10 mouse cellular contexts compared by ENCODE assay signal in genomic region chr17:56305156-56305555, GRCm38 (mm10). TPM values are rescaled to one million over a fixed set of nuclear protein-coding genes. Genes with fewer than 3 reads are reported as not detected.
A peak's percentile ranks its signal among the peaks of the same experiment; 100 is the strongest.
DNase-seq lines count a peak whose midpoint lies in the region; ATAC-seq and TF ChIP-seq lines count a peak whose summit lies in the region.
"Had no signal": no experiment of that assay in that cellular context is flagged by ENCODE, and none has a peak within 500 bp of the region (broad histone marks: within the 10 kb centered on the region; RNA-seq: fewer than 3 reads in every experiment).

No protein-coding gene starts in this region.

- H3K4me2 ChIP-seq in lung, postnatal 0 days (replicated peaks; ENCODE audit: low read depth, low read length), result peak overlapping the region; percentile 99
- peak overlapping the region; percentile 100 for H3K4me2 ChIP-seq in embryonic facial prominence, embryonic 15.5 days (replicated peaks)
- peak overlapping the region; percentile 93 for H3K4me2 ChIP-seq in intestine, embryonic 16.5 days (ENCODE audit: low read depth, low read length)
- peak overlapping the region; percentile 75 for H3K4me2 ChIP-seq in neural tube, embryonic 14.5 days (ENCODE audit: low read depth, low read length)

- H3K27ac ChIP-seq in lung, postnatal 0 days (ENCODE audit: low read length), result no peak overlapping the region
- peak overlapping the region; percentile 51; the same call in 1 of the 2 replicates for H3K27ac ChIP-seq in embryonic facial prominence, embryonic 15.5 days (replicated peaks)
- H3K27ac ChIP-seq in intestine, embryonic 16.5 days (ENCODE audit: low read length), result peak overlapping the region; percentile 58
- H3K27ac ChIP-seq in neural tube, embryonic 14.5 days (ENCODE audit: low read depth, low read length), result no peak overlapping the region
- H3K27ac ChIP-seq: gastrocnemius, adult 2 months had no signal

- no peak overlapping the region for H3K4me3 ChIP-seq in lung, postnatal 0 days (ENCODE audit: low read depth, low read length)
- no peak overlapping the region for H3K4me3 ChIP-seq in lung, adult 2 months (replicated peaks; ENCODE audit: extremely low read depth, low read depth, low read length)
- H3K4me3 ChIP-seq in embryonic facial prominence, embryonic 15.5 days (replicated peaks), result peak overlapping the region; percentile 77
- H3K4me3 ChIP-seq in intestine, embryonic 16.5 days (ENCODE audit: low read length), result peak overlapping the region; percentile 77
- H3K4me3 ChIP-seq in neural tube, embryonic 14.5 days (ENCODE audit: low read depth, low read length), result no peak overlapping the region; the same call in 1 of the 2 replicates

- no peaks in the 10 kb centered on the region for H3K27me3 ChIP-seq in lung, postnatal 0 days (replicated peaks; ENCODE audit: insufficient read depth, low read length)
- no peaks in the 10 kb centered on the region for H3K27me3 ChIP-seq in embryonic facial prominence, embryonic 15.5 days
- no peaks in the 10 kb centered on the region for H3K27me3 ChIP-seq in intestine, embryonic 16.5 days (replicated peaks; ENCODE audit: control insufficient read depth, insufficient read depth, low read length)
- no peaks in the 10 kb centered on the region for H3K27me3 ChIP-seq in neural tube, embryonic 14.5 days (ENCODE audit: control insufficient read depth, insufficient read depth, low read length)

- intact Hi-C loops in left cerebral cortex, postnatal 36 days (cut with DNase I), result no loop called here

- no peak for ATAC-seq in lung, postnatal 0 days
- no peak for ATAC-seq in embryonic facial prominence, embryonic 15.5 days (ENCODE audit: insufficient number of reproducible peaks, low FRiP score, low TSS enrichment, low read depth)
- no peak; the same call in none of the 2 replicates for ATAC-seq in intestine, embryonic 16.5 days
- no peak for ATAC-seq in neural tube, embryonic 14.5 days (ENCODE audit: low read depth)

- no peaks in the 10 kb centered on the region for H3K36me3 ChIP-seq in lung, postnatal 0 days (ENCODE audit: insufficient read depth, low read length)
- H3K36me3 ChIP-seq in embryonic facial prominence, embryonic 15.5 days, result peaks cover 18% of the 10 kb centered on the region
- no peaks in the 10 kb centered on the region for H3K36me3 ChIP-seq in intestine, embryonic 16.5 days (ENCODE audit: control insufficient read depth, insufficient read depth, low read length)
- H3K36me3 ChIP-seq in neural tube, embryonic 14.5 days (ENCODE audit: control insufficient read depth, insufficient read depth, low read length), result no peaks in the 10 kb centered on the region

- no peak for TF ChIP-seq CTCF in lung, postnatal 0 days (IDR thresholded peaks at IDR 0.05)
- no peak for TF ChIP-seq CTCF in lung, adult 2 months (IDR thresholded peaks at IDR 0.05; ENCODE audit: insufficient read depth, low read length)

- H3K9ac ChIP-seq in lung, postnatal 0 days (replicated peaks; ENCODE audit: low read depth), result no peak overlapping the region
- peak overlapping the region; percentile 64 for H3K9ac ChIP-seq in embryonic facial prominence, embryonic 15.5 days
- peak overlapping the region; percentile 72 for H3K9ac ChIP-seq in intestine, embryonic 16.5 days (ENCODE audit: low read depth, low read length)
- H3K9ac ChIP-seq in neural tube, embryonic 14.5 days (replicated peaks; ENCODE audit: low read depth, low read length), result no peak overlapping the region

- WGBS in lung, postnatal 0 days, result 21% methylated on average over 9 of the region's 9 CpGs
- WGBS in lung, adult 2 months, result 33% methylated on average over 9 of the region's 9 CpGs
- 17% methylated on average over 9 of the region's 9 CpGs for WGBS in embryonic facial prominence, embryonic 15.5 days
- 12% methylated on average over 9 of the region's 9 CpGs for WGBS in intestine, embryonic 16.5 days
- WGBS in neural tube, embryonic 14.5 days, result 20% methylated on average over 9 of the region's 9 CpGs

- DNase-seq in lung, postnatal 0 days (ENCODE audit: low spot score), result no peak
- no peak for DNase-seq in lung, adult 2 months
- no peak for DNase-seq in Muller cell, postnatal 12 days (ENCODE audit: inconsistent ontology term)
- DNase-seq in left cerebral cortex, postnatal 36 days (ENCODE audit: low spot score in 2 of 2), result no peak
- no peak for DNase-seq in frontal cortex, postnatal 25 days (ENCODE audit: low spot score in 2 of 2)

- H3K9me3 ChIP-seq in lung, postnatal 0 days (ENCODE audit: low read length), result no peaks in the 10 kb centered on the region
- no peaks in the 10 kb centered on the region for H3K9me3 ChIP-seq in embryonic facial prominence, embryonic 15.5 days (replicated peaks)
- H3K9me3 ChIP-seq in intestine, embryonic 16.5 days (ENCODE audit: control insufficient read depth, low read length), result no peaks in the 10 kb centered on the region
- H3K9me3 ChIP-seq in neural tube, embryonic 14.5 days (ENCODE audit: control insufficient read depth, low read length), result no peaks in the 10 kb centered on the region

- TF ChIP-seq EP300 in lung, postnatal 0 days (IDR thresholded peaks at IDR 0.05), result no peak

- TF ChIP-seq POLR2A in lung, adult 2 months (IDR thresholded peaks at IDR 0.05; ENCODE audit: borderline replicate concordance, extremely low read depth, low read depth, low read length), result no peak

- H3K4me1 ChIP-seq in lung, postnatal 0 days (ENCODE audit: insufficient read depth, low read depth, low read length), result peaks cover 17% of the 10 kb centered on the region
- H3K4me1 ChIP-seq in lung, adult 2 months (ENCODE audit: control insufficient read depth, insufficient read depth, low read length), result 0 out of 2 replicates have a peak, but pooled peaks cover 2% of the 10 kb centered on the region
- peaks cover 59% of the 10 kb centered on the region for H3K4me1 ChIP-seq in embryonic facial prominence, embryonic 15.5 days
- peaks cover 39% of the 10 kb centered on the region for H3K4me1 ChIP-seq in intestine, embryonic 16.5 days (ENCODE audit: control insufficient read depth, insufficient read depth, low read length)
- H3K4me1 ChIP-seq in neural tube, embryonic 14.5 days (ENCODE audit: control insufficient read depth, insufficient read depth, low read length), result peaks cover 9% of the 10 kb centered on the region; the same call in 1 of the 2 replicates

RNA-seq across cellular contexts. Expression of gene Uhrf1, which starts 2.0 kb away (rescaled TPM):
- 7.0 and 8.4 TPM in 2 replicates for polyA plus RNA-seq in lung, postnatal 0 days (2015; fragmentation: Nextera tagmentation; extraction: Ambion mirVana)
- 2.6 and 3.2 TPM in 2 replicates for polyA plus RNA-seq in lung, adult 2 months (2012; rRNA removed)
- 110 and 113 TPM in 2 replicates for polyA plus RNA-seq in embryonic facial prominence, embryonic 15.5 days (2015; fragmentation: Nextera tagmentation; extraction: Ambion mirVana)
- polyA plus RNA-seq in intestine, embryonic 16.5 days (2015; fragmentation: Nextera tagmentation; extraction: Ambion mirVana), result 103 and 114 TPM in 2 replicates
- polyA plus RNA-seq in neural tube, embryonic 14.5 days (2014; fragmentation: Nextera tagmentation; extraction: Ambion mirVana), result 5.7 and 9.4 TPM in 2 replicates
- total RNA-seq in left cerebral cortex, postnatal 36 days (2021), result 1 to 10 TPM in 1 of 2 experiments, under 1 TPM in 1; 0.82 to 1.3 TPM

RNA-seq across cellular contexts. Expression of gene Arrdc5, which starts 5.1 kb away (rescaled TPM):
- not detected in 2 replicates for polyA plus RNA-seq in lung, postnatal 0 days (2015; fragmentation: Nextera tagmentation; extraction: Ambion mirVana)
- polyA plus RNA-seq in lung, adult 2 months (2012; rRNA removed), result not detected in 2 replicates
- polyA plus RNA-seq in embryonic facial prominence, embryonic 15.5 days (2015; fragmentation: Nextera tagmentation; extraction: Ambion mirVana), result 0.33 TPM in 1 of 2 replicates, not detected in the other
- not detected in 2 replicates for polyA plus RNA-seq in intestine, embryonic 16.5 days (2015; fragmentation: Nextera tagmentation; extraction: Ambion mirVana)
- polyA plus RNA-seq in neural tube, embryonic 14.5 days (2014; fragmentation: Nextera tagmentation; extraction: Ambion mirVana), result not detected in 2 replicates
- total RNA-seq in left cerebral cortex, postnatal 36 days (2021), result not detected
- total RNA-seq: gastrocnemius, adult 2 months; megakaryocyte progenitor cell, adult 5-6 weeks had no signal

RNA-seq across cellular contexts. Expression of gene Plin3, which starts 12.5 kb away (rescaled TPM):
- polyA plus RNA-seq in lung, postnatal 0 days (2015; fragmentation: Nextera tagmentation; extraction: Ambion mirVana), result 95.3 and 99.3 TPM in 2 replicates
- polyA plus RNA-seq in lung, adult 2 months (2012; rRNA removed), result 39.4 and 39.6 TPM in 2 replicates
- polyA plus RNA-seq in embryonic facial prominence, embryonic 15.5 days (2015; fragmentation: Nextera tagmentation; extraction: Ambion mirVana), result 89.5 and 92.6 TPM in 2 replicates
- polyA plus RNA-seq in intestine, embryonic 16.5 days (2015; fragmentation: Nextera tagmentation; extraction: Ambion mirVana), result 287 and 364 TPM in 2 replicates
- polyA plus RNA-seq in neural tube, embryonic 14.5 days (2014; fragmentation: Nextera tagmentation; extraction: Ambion mirVana), result 6.9 and 13.2 TPM in 2 replicates
- total RNA-seq in left cerebral cortex, postnatal 36 days (2021), result 10 to 100 TPM in 1 of 2 experiments, 1 to 10 TPM in 1; 9.3 to 10.1 TPM

RNA-seq across cellular contexts. Expression of gene Kdm4b, which starts 20.7 kb away (rescaled TPM):
- polyA plus RNA-seq in lung, postnatal 0 days (2015; fragmentation: Nextera tagmentation; extraction: Ambion mirVana), result 19.7 and 22.4 TPM in 2 replicates
- 39.9 and 46.1 TPM in 2 replicates for polyA plus RNA-seq in lung, adult 2 months (2012; rRNA removed)
- 40.1 and 43.6 TPM in 2 replicates for polyA plus RNA-seq in embryonic facial prominence, embryonic 15.5 days (2015; fragmentation: Nextera tagmentation; extraction: Ambion mirVana)
- polyA plus RNA-seq in intestine, embryonic 16.5 days (2015; fragmentation: Nextera tagmentation; extraction: Ambion mirVana), result 21.3 and 22.5 TPM in 2 replicates
- polyA plus RNA-seq in neural tube, embryonic 14.5 days (2014; fragmentation: Nextera tagmentation; extraction: Ambion mirVana), result 58.6 and 66.1 TPM in 2 replicates
- total RNA-seq in left cerebral cortex, postnatal 36 days (2021), result 10 to 100 TPM; 64.4 to 78.3 TPM

RNA-seq across cellular contexts. Expression of gene Ticam1, which starts 28.6 kb away (rescaled TPM):
- polyA plus RNA-seq in lung, postnatal 0 days (2015; fragmentation: Nextera tagmentation; extraction: Ambion mirVana), result 3.5 and 4.1 TPM in 2 replicates
- polyA plus RNA-seq in lung, adult 2 months (2012; rRNA removed), result 17.1 and 18.1 TPM in 2 replicates
- 6.7 and 7.4 TPM in 2 replicates for polyA plus RNA-seq in embryonic facial prominence, embryonic 15.5 days (2015; fragmentation: Nextera tagmentation; extraction: Ambion mirVana)
- polyA plus RNA-seq in intestine, embryonic 16.5 days (2015; fragmentation: Nextera tagmentation; extraction: Ambion mirVana), result 16.4 and 19.4 TPM in 2 replicates
- 0.92 and 1.7 TPM in 2 replicates for polyA plus RNA-seq in neural tube, embryonic 14.5 days (2014; fragmentation: Nextera tagmentation; extraction: Ambion mirVana)
- total RNA-seq in left cerebral cortex, postnatal 36 days (2021), result 1 to 10 TPM; 4.9 to 5.3 TPM

Comparison
In these comparisons a context has a peak if more than half of its experiments do, and no peak if none do; other contexts are left out.
1. H3K27ac ChIP-seq: peak in embryonic facial prominence, embryonic 15.5 days (single experiment) and intestine, embryonic 16.5 days (single experiment); none in lung, postnatal 0 days (single experiment) and neural tube, embryonic 14.5 days (single experiment).
2. H3K4me3 ChIP-seq: peak in embryonic facial prominence, embryonic 15.5 days (single experiment) and intestine, embryonic 16.5 days (single experiment); none in lung, postnatal 0 days (single experiment), lung, adult 2 months (single experiment) and neural tube, embryonic 14.5 days (single experiment).
3. H3K9ac ChIP-seq: peak in embryonic facial prominence, embryonic 15.5 days (single experiment) and intestine, embryonic 16.5 days (single experiment); none in lung, postnatal 0 days (single experiment) and neural tube, embryonic 14.5 days (single experiment).
4. Peak in every context shown above with its lines, with median percentiles within 50 percentile points of each other: H3K4me2 ChIP-seq.